ENCODE assay signal across 25 mouse cellular contexts in the genomic region with DNA sequence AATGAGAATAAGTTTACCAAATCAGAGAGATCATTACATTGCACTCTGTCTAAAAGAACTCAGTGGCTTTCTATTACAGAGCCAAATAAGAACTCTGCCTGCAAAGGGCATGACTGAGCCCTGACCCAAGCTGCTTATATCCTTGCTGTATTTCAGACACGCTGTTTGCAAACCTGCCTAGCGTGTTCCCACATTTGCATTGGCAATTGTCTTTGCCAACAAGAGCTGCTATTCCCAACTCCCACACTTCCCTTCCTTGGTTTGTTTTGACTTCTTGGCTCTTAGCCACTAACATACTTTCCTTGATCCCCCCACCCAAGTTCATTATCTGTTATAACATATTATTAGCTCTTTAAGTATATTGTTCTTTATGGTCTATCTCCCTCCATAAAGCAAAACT.
"Had no signal": no experiment of that assay in that cellular context is flagged by ENCODE, and none has a peak within 500 bp of the region (broad histone marks: within the 10 kb centered on the region; RNA-seq: fewer than 3 reads in every experiment).

No protein-coding gene starts in this region.

- H3K27me3 ChIP-seq: heart, embryonic 12.5 days; hindbrain, embryonic 13.5 days; hindbrain, embryonic 15.5 days; kidney, embryonic 15.5 days; limb, embryonic 13.5 days; limb, embryonic 15.5 days; liver, embryonic 12.5 days had no signal

- H3K4me1 ChIP-seq: heart, embryonic 10.5 days; hindbrain, embryonic 13.5 days; hindbrain, embryonic 15.5 days; kidney, embryonic 15.5 days; limb, embryonic 13.5 days; limb, embryonic 15.5 days; liver, embryonic 12.5 days had no signal

- H3K36me3 ChIP-seq: heart, embryonic 10.5 days; heart, embryonic 12.5 days; hindbrain, embryonic 13.5 days; hindbrain, embryonic 15.5 days; kidney, embryonic 15.5 days; limb, embryonic 13.5 days; limb, embryonic 15.5 days; liver, embryonic 12.5 days had no signal

- H3K4me2 ChIP-seq: heart, embryonic 12.5 days; hindbrain, embryonic 13.5 days; hindbrain, embryonic 15.5 days; kidney, embryonic 15.5 days; limb, embryonic 13.5 days; limb, embryonic 15.5 days; liver, embryonic 12.5 days had no signal

- H3K9ac ChIP-seq: heart, embryonic 12.5 days; hindbrain, embryonic 13.5 days; hindbrain, embryonic 15.5 days; kidney, embryonic 15.5 days; limb, embryonic 13.5 days; limb, embryonic 15.5 days; liver, embryonic 12.5 days had no signal

- H3K4me3 ChIP-seq: gastrocnemius, adult 2 months; heart, embryonic 10.5 days; heart, embryonic 12.5 days; hindbrain, embryonic 13.5 days; hindbrain, embryonic 15.5 days; kidney, embryonic 15.5 days; limb, embryonic 13.5 days; limb, embryonic 15.5 days; liver, embryonic 12.5 days had no signal

- DNase-seq: gastrocnemius, adult 2 months; gastrocnemius, postnatal 10 days; gastrocnemius, postnatal 25 days; heart, adult 18-20 months; heart, postnatal 10 days; heart, postnatal 36 days; kidney, adult 11 months; kidney, adult 2 months; kidney, adult 9 months; kidney, postnatal 14 days; kidney, postnatal 36 days; layer of hippocampus, adult 9-11 months; layer of hippocampus, postnatal 36 days; left cerebral cortex, postnatal 4 days had no signal

- ATAC-seq: hindbrain, postnatal 0 days; intestine, embryonic 16.5 days; liver, embryonic 12.5 days had no signal

- H3K27ac ChIP-seq: gastrocnemius, adult 2 months; heart, embryonic 10.5 days; hindbrain, embryonic 13.5 days; hindbrain, embryonic 15.5 days; hindbrain, postnatal 0 days; kidney, embryonic 15.5 days; kidney, postnatal 0 days; limb, embryonic 13.5 days; limb, embryonic 15.5 days; liver, embryonic 12.5 days had no signal

- H3K9me3 ChIP-seq: heart, embryonic 10.5 days; heart, embryonic 12.5 days; hindbrain, embryonic 13.5 days; hindbrain, embryonic 15.5 days; kidney, embryonic 15.5 days; limb, embryonic 13.5 days; limb, embryonic 15.5 days; liver, embryonic 12.5 days had no signal
